Mouse (Mus musculus): ENCODE data around the gene Fabp1.

DNA sequence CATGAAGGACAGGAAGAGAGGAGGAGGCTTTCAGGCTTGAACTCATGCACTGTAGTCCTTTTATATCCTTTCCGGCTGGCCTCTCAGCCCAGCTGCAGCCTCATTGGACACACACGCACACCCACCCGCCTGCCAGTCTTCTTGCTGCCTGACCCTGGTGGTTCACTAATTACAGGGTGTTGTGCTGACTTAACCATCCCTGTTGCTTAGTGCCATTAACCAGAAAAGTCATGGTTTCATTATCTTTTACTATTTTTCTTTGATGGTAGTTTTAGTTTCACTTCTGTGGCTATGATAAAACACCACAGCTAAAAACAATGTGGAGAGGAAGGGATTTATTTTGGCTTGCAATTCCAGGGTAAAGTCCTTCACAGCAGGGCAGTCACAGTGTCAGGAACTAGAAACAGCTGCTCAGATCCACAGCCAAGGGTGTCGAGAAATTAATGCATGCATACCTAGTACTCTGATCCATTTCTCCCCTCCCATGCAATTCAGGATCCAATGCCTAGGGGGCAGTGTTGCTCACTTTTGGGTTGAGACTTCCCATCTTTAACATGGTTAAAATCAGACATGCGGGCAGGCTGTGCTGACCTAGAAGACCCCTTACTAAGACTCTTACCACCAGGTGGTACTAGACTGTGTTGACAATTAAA lies 42.8 kb upstream of the Fabp1 start:
- TF ChIP-seq MAZ (IDR thresholded peaks at IDR 0.05; ENCODE audit: low read depth, low read length) (no peak), CTCF (conservative IDR thresholded peaks at IDR 0.05 in 1 of 2, IDR thresholded peaks at IDR 0.05 in 1 of 2; ENCODE audit: low read depth in 2 of 2, low read length in 2 of 2) (peak; percentile 82 to 83), ZKSCAN1 (IDR thresholded peaks at IDR 0.05; ENCODE audit: borderline replicate concordance, low read depth, low read length) (no peak), HCFC1 (IDR thresholded peaks at IDR 0.05; ENCODE audit: low read depth, low read length) (no peak), POLR2A (IDR thresholded peaks at IDR 0.05; ENCODE audit: low read depth, low read length) (no peak), USF2 (conservative IDR thresholded peaks at IDR 0.05; ENCODE audit: low read depth, low read length) (no peak), BHLHE40 (IDR thresholded peaks at IDR 0.05; ENCODE audit: low read depth, low read length) (no peak), MXI1 (IDR thresholded peaks at IDR 0.05; ENCODE audit: low read depth, low read length) (peak; percentile 50; the same call in 1 of the 2 replicates)

All from CH12.LX (cell line).